Mouse (Mus musculus) ZHBTc4 (cell line): ENCODE results near the gene Gm45716.

Experiments used
- DNase-seq: peaks from one replicate; pipeline ENCODE4 v3.0.0-alpha.2; 2011; ENCODE audit warnings: low read depth, low spot score

The Gm45716 gene

GRCm38 (mm10) chr11:90187441-90187840 lies at the start of gene Gm45716:
Gene Gm45716, plus strand, starts transcription at chr11:90187683.
- no peak for DNase-seq

- no peak for DNase-seq
Measured at GRCm38 (mm10) chr11:90142393-90142792, 45.1 kb upstream of the Gm45716 start.

GRCm38 (mm10) chr11:90142936-90143335 lies 44.5 kb upstream of the Gm45716 start:
- DNase-seq = no peak

- DNase-seq = no peak
Measured at GRCm38 (mm10) chr11:90146086-90146860, 41.2 kb upstream of the Gm45716 start.

GRCm38 (mm10) chr11:90155066-90155465 lies 32.4 kb upstream of the Gm45716 start:
- DNase-seq = no peak

- no peak for DNase-seq
Measured at GRCm38 (mm10) chr11:90155466-90155865, 32.0 kb upstream of the Gm45716 start.

GRCm38 (mm10) chr11:90167771-90168170 lies 19.7 kb upstream of the Gm45716 start:
- DNase-seq = peak; percentile 56

- no peak for DNase-seq
Measured at GRCm38 (mm10) chr11:90168338-90169065, 19.0 kb upstream of the Gm45716 start.

GRCm38 (mm10) chr11:90169200-90170013 lies 18.1 kb upstream of the Gm45716 start:
- DNase-seq = no peak

- DNase-seq = peak; percentile 79
Measured at GRCm38 (mm10) chr11:90170014-90170320, 17.5 kb upstream of the Gm45716 start.

GRCm38 (mm10) chr11:90172331-90172730 lies 15.2 kb upstream of the Gm45716 start:
- peak; percentile 7 for DNase-seq

- no peak for DNase-seq
Measured at GRCm38 (mm10) chr11:90175634-90176300, 11.7 kb upstream of the Gm45716 start.

GRCm38 (mm10) chr11:90177389-90177788 lies 10.1 kb upstream of the Gm45716 start:
- DNase-seq = no peak

- DNase-seq = peak; percentile 26
Measured at GRCm38 (mm10) chr11:90183361-90183760, 4.1 kb upstream of the Gm45716 start.

- DNase-seq = no peak
Measured at GRCm38 (mm10) chr11:90184756-90185155, 2.7 kb upstream of the Gm45716 start.

- DNase-seq = no peak
Measured at GRCm38 (mm10) chr11:90190156-90190555, 2.7 kb downstream of the Gm45716 start.

- DNase-seq = no peak
Measured at GRCm38 (mm10) chr11:90194946-90195345, 7.5 kb downstream of the Gm45716 start.

- no peak for DNase-seq
Measured at GRCm38 (mm10) chr11:90195756-90196520, 8.5 kb downstream of the Gm45716 start.

GRCm38 (mm10) chr11:90196521-90197215 lies 9.2 kb downstream of the Gm45716 start:
- DNase-seq = no peak

GRCm38 (mm10) chr11:90198048-90198447 lies 10.6 kb downstream of the Gm45716 start:
- DNase-seq = no peak
